Mouse (Mus musculus) myocyte (in vitro differentiated cells): ENCODE data around the gene Ceacam16. TPM values are rescaled to one million over a fixed set of nuclear protein-coding genes. Genes with fewer than 3 reads are reported as not detected.
A peak's percentile ranks its signal among the peaks of the same experiment; 100 is the strongest.

Source experiments
- H3K27me3 ChIP-seq: one replicate; pipeline ENCODE4 v1.6.1; 2011; ENCODE audit not compliant: control insufficient read depth, insufficient read depth, insufficient read length
- H3K36me3 ChIP-seq: one replicate; pipeline ENCODE4 v1.6.1; 2011; ENCODE audit not compliant: control insufficient read depth, insufficient read depth
- H3K4me2 ChIP-seq: one replicate; pipeline ENCODE4 v1.6.1; 2011; ENCODE audit warnings: low read depth, control low read depth
- H3K4me3 ChIP-seq: one replicate; pipeline ENCODE4 v1.5.1; 2011; ENCODE audit warnings: mild to moderate bottlenecking, control low read depth, moderate library complexity
- H3K79me2 ChIP-seq: one replicate; pipeline ENCODE4 v1.6.1; 2011; ENCODE audit not compliant: control insufficient read depth, insufficient read depth
- H3ac ChIP-seq: one replicate; pipeline ENCODE4 v1.6.1; 2011; ENCODE audit not compliant: control insufficient read depth, insufficient read length
- CEBPB ChIP-seq: IDR thresholded peaks from 2 replicates; pipeline ENCODE4 v1.6.1; 2011; ENCODE audit warnings: mild to moderate bottlenecking, moderate library complexity; ENCODE audit not compliant: poor library complexity, insufficient read depth, severe bottlenecking
- E2F4 ChIP-seq: IDR thresholded peaks from one replicate; pipeline ENCODE4 v1.6.1; 2011; ENCODE audit warnings: mild to moderate bottlenecking, control low read depth, moderate library complexity; ENCODE audit not compliant: insufficient read depth
- MAX ChIP-seq: IDR thresholded peaks from one replicate; pipeline ENCODE4 v1.6.1; 2011; ENCODE audit warnings: low read depth, mild to moderate bottlenecking, control low read depth
- MYOD1 ChIP-seq, 3 experiments: IDR thresholded peaks; one replicate each; pipeline ENCODE4 v1.6.1; 2011; ENCODE audit warnings: control low read depth in 2 of 3, low read depth in 2 of 3, mild to moderate bottlenecking in 2 of 3, moderate library complexity in 1 of 3; ENCODE audit not compliant: insufficient read length in 2 of 3, control insufficient read depth in 1 of 3
- MYOG ChIP-seq, 3 experiments: IDR thresholded peaks; one replicate each; pipeline ENCODE4 v1.6.1; 2011; ENCODE audit warnings: control low read depth in 2 of 3, low read depth in 2 of 3, mild to moderate bottlenecking in 2 of 3; ENCODE audit not compliant: insufficient read length in 2 of 3, control insufficient read depth in 1 of 3, insufficient read depth in 1 of 3
- POLR2A ChIP-seq: IDR thresholded peaks from one replicate; pipeline ENCODE4 v1.6.1; 2011; ENCODE audit warnings: low read depth, mild to moderate bottlenecking, control low read depth, moderate library complexity; ENCODE audit not compliant: insufficient read length
- POLR2AphosphoS2 ChIP-seq: IDR thresholded peaks from one replicate; pipeline ENCODE4 v1.6.1; 2011; ENCODE audit warnings: low read depth, control low read depth; ENCODE audit not compliant: insufficient read length
- REST ChIP-seq: IDR thresholded peaks from one replicate; pipeline ENCODE4 v1.6.1; 2011; ENCODE audit warnings: mild to moderate bottlenecking, control low read depth, moderate library complexity; ENCODE audit not compliant: insufficient read depth, insufficient read length
- SRF ChIP-seq: IDR thresholded peaks from one replicate; pipeline ENCODE4 v1.6.1; 2011; ENCODE audit warnings: low read depth; ENCODE audit not compliant: control insufficient read depth, insufficient read length
- TCF12 ChIP-seq: IDR thresholded peaks from one replicate; pipeline ENCODE4 v1.6.1; 2011; ENCODE audit warnings: mild to moderate bottlenecking, control low read depth; ENCODE audit not compliant: poor library complexity, insufficient read depth, severe bottlenecking
- TCF3 ChIP-seq: IDR thresholded peaks from one replicate; pipeline ENCODE4 v1.6.1; 2011; ENCODE audit warnings: low read depth, control low read depth; ENCODE audit not compliant: insufficient read length
- USF1 ChIP-seq: IDR thresholded peaks from one replicate; pipeline ENCODE4 v1.6.1; 2011; ENCODE audit warnings: low read depth, mild to moderate bottlenecking, control low read depth, moderate library complexity
- polyA plus RNA-seq: library from polyadenylated mRNA; unstranded; fragments of >200 nt; fragmentation: generic; extraction: Trizol; gene quantifications from one replicate; pipeline ENCODE4 v1.2.1, GENCODE M21; 2012; ENCODE audit warnings: missing spikeins

Ceacam16 gene
- polyA plus RNA-seq, 1 experiment: 0.02 TPM

GRCm38 (mm10) chr7:19813161-19813560, 47.9 kb downstream of the Ceacam16 start:
- no peak overlapping the region for H3ac ChIP-seq
- H3K4me2 ChIP-seq: no peak overlapping the region
- peaks cover 3% of the 10 kb centered on the region for H3K79me2 ChIP-seq
- H3K27me3 ChIP-seq: no peaks in the 10 kb centered on the region
- no peaks in the 10 kb centered on the region for H3K36me3 ChIP-seq
- no peak for TF ChIP-seq MAX
- TF ChIP-seq USF1: no peak
- TF ChIP-seq POLR2A: no peak
- TF ChIP-seq TCF12: no peak
- no peak for TF ChIP-seq CEBPB
- no peak for TF ChIP-seq SRF
- no peak for TF ChIP-seq MYOG (IDR thresholded peaks at IDR 0.05; ENCODE audit: control insufficient read depth in 1 of 3, insufficient read depth in 1 of 3, insufficient read length in 2 of 3, low read depth in 2 of 3)
- no peak for TF ChIP-seq TCF3
- no peak for TF ChIP-seq E2F4
- no peak for TF ChIP-seq POLR2AphosphoS2
- TF ChIP-seq REST: no peak
- no peak overlapping the region for H3K4me3 ChIP-seq

DNA sequence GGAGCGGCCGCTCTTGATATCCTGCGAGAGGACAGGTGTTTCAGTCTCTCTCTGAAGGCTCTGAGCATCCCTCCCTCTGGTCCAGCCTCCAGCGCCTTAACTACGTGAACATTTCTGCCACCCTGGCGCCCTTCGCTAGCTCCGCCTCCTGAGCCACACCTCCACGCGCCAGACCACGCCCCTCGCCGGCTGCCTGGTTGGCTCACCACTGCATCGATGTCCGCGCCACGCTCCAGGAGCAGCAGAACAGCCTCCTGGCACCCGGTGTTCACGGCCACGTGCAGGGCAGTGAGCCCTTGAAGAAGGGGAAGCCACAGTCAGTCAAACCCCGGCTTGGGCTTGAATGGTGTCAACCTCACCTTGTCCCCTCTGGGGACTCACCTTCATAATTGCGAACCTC, 50.0 kb downstream of the Ceacam16 start:
- Histone ChIP-seq H3K27me3 (no peaks in the 10 kb centered on the region), H3K36me3 (no peaks in the 10 kb centered on the region), H3K79me2 (no peaks in the 10 kb centered on the region), H3ac (no peak overlapping the region), H3K4me3 (no peak overlapping the region), H3K4me2 (no peak overlapping the region)
- TF ChIP-seq MYOG (IDR thresholded peaks at IDR 0.05; ENCODE audit: control insufficient read depth in 1 of 3, insufficient read depth in 1 of 3, insufficient read length in 2 of 3, low read depth in 2 of 3) (peak in 1 of 3 experiments; percentile 1), SRF (no peak)

DNA sequence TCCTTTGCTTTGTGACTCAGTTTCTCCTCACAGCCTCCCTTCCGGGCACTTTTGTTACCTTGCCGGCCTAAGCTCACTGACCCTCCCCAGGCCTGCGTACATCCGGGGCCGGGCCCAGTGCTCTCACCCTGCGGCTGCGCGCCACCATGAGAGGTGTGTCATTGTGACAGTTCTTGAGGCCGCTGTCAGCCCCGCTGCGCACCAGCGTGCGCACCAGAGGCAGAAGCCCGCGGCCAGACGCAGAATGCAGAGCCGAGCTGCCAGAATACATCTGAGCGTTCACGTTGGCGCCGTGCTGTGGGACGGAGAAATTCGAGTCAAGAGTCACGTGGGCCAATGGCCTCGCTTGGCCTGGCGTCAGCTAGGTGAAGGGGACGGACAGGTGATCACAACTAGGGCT, 51.7 kb downstream of the Ceacam16 start:
- Histone ChIP-seq H3K36me3 (no peaks in the 10 kb centered on the region), H3K79me2 (no peaks in the 10 kb centered on the region), H3K4me3 (no peak overlapping the region), H3K27me3 (no peaks in the 10 kb centered on the region), H3ac (no peak overlapping the region), H3K4me2 (no peak overlapping the region)
- TF ChIP-seq TCF12 (no peak), MYOG (IDR thresholded peaks at IDR 0.05; ENCODE audit: control insufficient read depth in 1 of 3, insufficient read depth in 1 of 3, insufficient read length in 2 of 3, low read depth in 2 of 3) (no peak), USF1 (no peak), CEBPB (no peak), MYOD1 (IDR thresholded peaks at IDR 0.05; ENCODE audit: control insufficient read depth in 1 of 3, insufficient read length in 2 of 3, low read depth in 2 of 3) (no peak), MAX (no peak), E2F4 (no peak), POLR2A (no peak), TCF3 (no peak), POLR2AphosphoS2 (no peak), SRF (no peak), REST (no peak)

DNA sequence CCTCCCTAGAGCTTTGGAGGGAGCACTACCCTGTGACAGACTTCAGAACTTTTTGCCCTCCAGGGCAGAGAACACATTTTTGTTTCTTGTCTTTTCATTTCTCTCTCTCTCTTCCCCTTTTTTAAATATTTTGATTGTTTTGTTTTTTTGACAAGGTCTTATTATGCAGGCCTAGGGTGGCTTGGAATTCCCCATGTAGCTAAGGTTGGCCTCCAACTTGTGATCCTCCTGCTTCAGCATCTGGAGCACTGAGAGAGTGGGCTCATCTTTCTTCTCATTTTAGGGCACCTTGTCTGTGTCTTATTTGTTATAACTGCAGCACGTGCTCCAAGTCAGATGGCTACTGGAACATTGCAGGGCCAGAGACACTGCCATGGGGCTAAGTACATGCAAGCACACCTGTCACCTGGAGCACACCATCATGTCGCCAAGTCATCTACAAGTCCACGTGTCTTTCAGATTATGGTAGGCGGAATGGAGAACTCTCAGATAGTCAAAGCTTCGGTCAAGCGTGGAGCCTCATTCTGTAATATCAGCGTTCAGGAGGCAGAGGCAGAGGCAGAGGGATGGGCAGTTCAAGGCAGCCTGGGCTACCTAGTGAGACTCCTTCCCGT, 54.6 kb downstream of the Ceacam16 start:
- no peaks in the 10 kb centered on the region for H3K27me3 ChIP-seq
- peak; percentile 62 for TF ChIP-seq POLR2AphosphoS2
- no peak for TF ChIP-seq SRF

DNA sequence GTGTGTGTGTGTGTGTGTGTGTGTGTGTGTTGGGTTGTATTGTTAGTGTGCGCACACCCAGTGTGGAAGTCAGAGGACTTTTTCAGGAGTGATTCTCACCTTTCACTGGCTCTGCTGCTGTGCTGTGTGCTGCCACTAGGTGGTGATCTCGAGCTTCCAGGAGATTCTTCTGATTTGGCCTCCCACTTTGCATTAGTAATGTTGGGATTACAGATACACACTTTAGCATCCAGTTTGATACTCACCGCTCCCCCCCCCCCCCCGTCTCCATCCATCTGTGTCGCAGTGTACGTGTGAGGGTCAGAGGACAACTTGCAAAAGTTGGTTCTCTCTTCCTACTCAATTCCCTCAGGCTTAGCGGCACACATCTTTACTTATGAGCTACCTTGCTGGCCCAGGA, 58.1 kb downstream of the Ceacam16 start:
- no peaks in the 10 kb centered on the region for H3K79me2 ChIP-seq
- H3K27me3 ChIP-seq: no peaks in the 10 kb centered on the region
- H3K4me3 ChIP-seq: no peak overlapping the region
- TF ChIP-seq REST (no peak), TCF12 (no peak), POLR2AphosphoS2 (no peak)
- H3K36me3 ChIP-seq: no peaks in the 10 kb centered on the region
- H3ac ChIP-seq: no peak overlapping the region
- no peak overlapping the region for H3K4me2 ChIP-seq

More for the DNA sequence above, 54.6 kb downstream of the Ceacam16 start:
- no peak overlapping the region for H3ac ChIP-seq
- H3K4me3 ChIP-seq: no peak overlapping the region
- H3K36me3 ChIP-seq: no peaks in the 10 kb centered on the region
- no peaks in the 10 kb centered on the region for H3K79me2 ChIP-seq
- no peak overlapping the region for H3K4me2 ChIP-seq

Other genes with a start within 250 kb of the Ceacam16 start
- 25.7 TPM for gene Relb, start 231.9 kb downstream of the Ceacam16 start, polyA plus RNA-seq
- 126 TPM for gene Clptm1, start 196.3 kb downstream of the Ceacam16 start, polyA plus RNA-seq
- gene Apoc2, start 183.4 kb downstream of the Ceacam16 start, polyA plus RNA-seq: not detected
- not detected for gene Gm44805, start 179.9 kb downstream of the Ceacam16 start, polyA plus RNA-seq
- not detected for gene Apoc4, start 179.8 kb downstream of the Ceacam16 start, polyA plus RNA-seq
- gene Apoc1, start 168.6 kb downstream of the Ceacam16 start, polyA plus RNA-seq: not detected
- gene Apoe, start 162.1 kb downstream of the Ceacam16 start, polyA plus RNA-seq: 2.3 TPM
- gene Tomm40, start 145.9 kb downstream of the Ceacam16 start, polyA plus RNA-seq: 112 TPM
- gene Nectin2, start 110.8 kb downstream of the Ceacam16 start, polyA plus RNA-seq: 27.1 TPM
- 29.3 TPM for gene Bcam, start 90.3 kb downstream of the Ceacam16 start, polyA plus RNA-seq
- gene Cblc, start 64.5 kb downstream of the Ceacam16 start, polyA plus RNA-seq: 0.90 TPM
- 19.2 TPM for gene Bcl3, start 38.5 kb downstream of the Ceacam16 start, polyA plus RNA-seq
- gene Gm19345, start 9.3 kb downstream of the Ceacam16 start, polyA plus RNA-seq: 0.05 TPM
- gene Ceacam19, start 26.7 kb upstream of the Ceacam16 start, polyA plus RNA-seq: 0.01 TPM
- gene Pvr, start 59.9 kb upstream of the Ceacam16 start, polyA plus RNA-seq: 39.7 TPM
- gene Igsf23, start 89.5 kb upstream of the Ceacam16 start, polyA plus RNA-seq: 0.11 TPM
- gene Ceacam20, start 104.1 kb upstream of the Ceacam16 start, polyA plus RNA-seq: not detected
- gene Nlrp9b, start 130.2 kb upstream of the Ceacam16 start, polyA plus RNA-seq: not detected
- not detected for gene Vmn1r91, start 238.4 kb upstream of the Ceacam16 start, polyA plus RNA-seq